Mouse (Mus musculus) liver, adult (tissue): ENCODE measurements around the gene Spib.

Experiments
- GATA4 ChIP-seq: IDR thresholded peaks from 2 replicates; pipeline ENCODE4 v1.6.1; 2014; ENCODE audit warnings: mild to moderate bottlenecking, low read length; ENCODE audit not compliant: insufficient replicate concordance

Spib gene

DNA sequence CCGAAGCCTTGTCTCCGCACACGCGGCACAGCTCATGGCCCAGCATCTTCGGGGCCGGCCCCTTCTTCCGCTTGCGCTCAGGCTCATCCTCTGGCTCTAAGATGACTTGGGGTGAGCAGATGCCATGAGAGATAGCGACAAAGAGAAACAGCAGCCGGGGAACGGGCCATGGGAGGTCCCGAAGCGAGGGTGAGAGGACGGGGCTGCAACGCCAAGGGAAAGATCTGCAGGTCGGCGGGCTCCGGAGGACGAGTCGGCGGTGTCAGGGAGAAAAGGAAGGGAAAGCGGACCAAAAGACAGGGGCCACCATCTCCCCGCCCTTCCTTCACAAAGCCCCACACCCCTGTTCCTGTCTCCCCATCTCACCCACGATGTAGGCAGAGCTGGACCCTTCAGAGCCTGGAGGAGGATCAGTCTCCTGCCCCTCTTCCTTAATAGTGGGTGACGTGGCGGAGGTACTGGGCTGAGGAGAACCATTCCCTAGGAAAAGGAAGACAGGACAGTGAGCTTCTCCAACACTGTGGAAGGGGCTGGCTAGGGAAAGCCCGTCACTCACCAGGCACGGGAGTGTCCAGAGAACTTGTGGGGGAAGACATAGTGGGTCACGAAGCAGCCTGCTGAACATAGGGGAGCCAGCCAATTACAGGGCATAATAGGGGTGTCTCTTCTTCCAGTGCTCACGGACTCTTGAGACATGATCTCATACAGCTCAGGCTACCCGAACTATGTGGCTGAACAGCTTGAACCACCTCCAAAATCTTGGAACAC lies 20.5 kb upstream of the Spib start:
- no peak for TF ChIP-seq GATA4

DNA sequence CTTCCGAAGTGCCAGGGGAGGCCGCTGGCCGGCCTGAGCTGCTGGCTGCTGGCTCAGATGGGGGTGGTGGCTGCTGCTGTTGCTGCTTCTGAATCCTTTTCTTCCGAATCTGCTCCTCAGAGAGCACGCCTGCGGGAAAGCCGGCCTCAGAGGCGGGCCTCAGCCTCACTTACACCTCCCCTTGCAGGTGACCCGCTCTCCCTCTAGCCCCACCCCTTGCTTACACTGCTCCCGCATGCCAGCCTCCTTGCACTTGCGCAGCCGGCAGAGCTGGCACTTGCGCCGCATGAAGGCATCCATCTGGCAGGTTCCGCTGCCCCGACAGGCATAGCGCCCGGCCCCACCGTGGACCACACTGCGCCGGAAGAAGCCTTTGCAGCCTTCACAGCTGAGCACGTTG lies 19.9 kb upstream of the Spib start:
- no peak for TF ChIP-seq GATA4

DNA sequence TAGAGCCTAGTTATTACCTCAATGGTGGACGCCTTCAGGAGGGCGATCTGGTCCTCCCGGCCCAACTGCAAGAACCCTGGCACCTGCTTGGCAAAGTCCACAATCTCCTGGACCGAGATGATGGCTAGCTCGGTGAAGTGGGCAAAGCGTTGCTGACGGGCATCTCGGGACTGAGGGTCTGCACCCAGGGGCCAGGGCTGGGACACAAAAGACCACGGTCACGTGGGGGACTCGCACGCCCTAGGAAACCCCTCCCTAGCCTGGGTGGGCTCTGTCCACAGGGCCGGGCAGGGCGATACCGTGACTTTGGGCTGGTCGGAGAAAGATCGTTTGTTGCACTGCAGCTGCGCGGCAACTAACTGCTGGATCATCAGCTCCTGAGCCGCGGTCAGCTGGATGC lies 19.4 kb upstream of the Spib start:
- no peak for TF ChIP-seq GATA4

DNA sequence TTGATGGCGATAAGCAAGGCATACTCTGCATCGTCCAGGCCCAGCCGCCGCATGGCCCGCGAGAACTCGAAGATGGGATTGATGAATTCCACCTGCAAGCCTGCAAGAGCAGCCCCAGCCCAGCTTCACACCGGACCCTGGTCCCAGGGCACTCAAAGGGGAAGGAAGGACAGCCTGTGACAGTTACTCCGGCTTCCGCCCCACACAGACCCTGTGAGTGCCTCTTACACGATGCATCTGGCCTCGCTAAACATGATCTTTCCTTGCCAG lies 18.5 kb upstream of the Spib start:
- no peak for TF ChIP-seq GATA4

DNA sequence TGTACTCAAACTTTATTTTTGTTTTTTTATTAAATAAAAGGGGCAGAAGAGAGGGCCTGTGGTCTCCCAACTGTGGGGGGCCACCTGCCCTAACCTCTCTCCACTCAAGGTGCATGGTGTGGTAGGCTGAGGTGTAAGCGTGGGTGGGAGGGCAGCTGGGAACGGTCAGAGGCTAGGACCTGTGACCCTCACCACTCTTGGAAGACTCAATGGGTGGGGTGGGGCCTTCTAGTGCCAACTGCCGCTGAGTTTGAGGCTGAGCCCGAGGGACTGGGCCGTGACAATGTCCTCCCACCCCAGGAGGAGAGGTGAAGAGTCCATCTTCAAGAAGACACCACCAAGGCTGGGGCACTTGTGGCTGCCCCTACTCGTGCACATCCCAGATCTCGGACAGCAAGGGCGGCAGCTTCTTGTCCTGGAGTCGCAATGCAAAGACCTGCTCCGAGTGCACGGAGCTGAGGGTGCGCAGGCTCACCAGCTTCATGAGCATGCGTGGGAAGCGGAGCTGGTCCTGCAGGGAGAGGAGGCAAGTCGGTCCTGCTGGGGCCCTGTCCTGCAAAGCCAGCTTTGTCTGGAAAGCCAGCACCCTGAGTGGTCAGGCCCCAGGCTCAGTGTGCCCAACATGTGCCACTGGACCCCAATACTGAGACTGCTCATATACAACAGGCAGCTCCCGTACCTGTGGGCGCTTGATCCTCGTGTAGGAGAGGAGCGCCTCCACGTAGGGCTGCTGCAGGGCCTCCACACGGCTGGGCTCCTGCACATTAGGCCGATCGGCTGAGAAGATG lies 17.9 kb upstream of the Spib start:
- no peak for TF ChIP-seq GATA4

DNA sequence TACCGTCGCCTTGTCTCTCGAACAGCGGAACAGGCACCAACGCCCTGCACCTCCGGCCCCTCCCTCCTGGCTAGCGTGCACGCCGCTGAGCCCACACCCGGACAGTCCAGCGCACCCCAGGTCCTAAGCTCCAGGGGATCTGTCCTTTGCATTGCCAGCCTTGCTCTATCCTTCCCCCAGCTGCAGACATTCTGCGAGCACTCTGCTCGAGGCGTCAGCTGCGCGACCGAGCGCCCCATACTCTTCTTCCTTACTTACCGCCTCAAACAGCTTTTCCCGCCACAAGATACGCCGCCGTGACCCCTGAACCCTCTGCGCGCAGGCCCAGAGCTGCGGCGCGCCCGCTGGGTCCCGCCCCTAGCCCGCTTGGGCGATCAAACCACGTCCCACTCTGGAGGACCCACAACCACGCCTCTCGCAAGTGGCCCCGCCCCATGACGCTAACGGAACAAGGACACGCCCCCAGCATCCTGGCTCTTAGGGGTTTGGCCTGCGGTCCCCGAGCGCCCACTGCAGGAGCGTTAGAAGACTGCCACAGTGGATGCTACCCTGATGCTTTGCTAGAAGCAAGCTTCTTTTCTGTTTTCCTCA lies 16.7 kb upstream of the Spib start, which contains the start of gene Pold1:
TSS of gene Pold1 (minus strand) at position 353 of the 591 bp plus-strand sequence.
- peak; percentile 83; the same call in 1 of the 2 replicates for TF ChIP-seq GATA4

DNA sequence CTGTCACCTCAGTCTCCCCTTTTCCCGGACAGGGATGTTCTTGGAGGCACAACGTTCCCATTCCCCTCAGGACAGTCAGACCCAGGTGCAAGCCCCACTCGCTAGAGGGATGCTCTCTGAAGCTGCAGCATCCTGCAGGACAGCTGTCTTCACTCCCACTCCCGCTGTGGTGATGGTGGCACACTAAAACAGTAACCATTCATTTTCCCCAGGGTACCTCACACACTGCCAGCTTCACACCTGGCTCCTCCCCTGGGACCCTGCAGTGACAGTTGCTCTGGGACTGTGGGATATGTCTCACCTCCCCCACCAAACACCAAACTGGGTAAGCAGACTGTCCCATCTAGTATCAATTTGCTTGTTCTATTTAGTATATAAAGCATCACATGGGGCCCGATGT lies 15.9 kb upstream of the Spib start:
- TF ChIP-seq GATA4: no peak

DNA sequence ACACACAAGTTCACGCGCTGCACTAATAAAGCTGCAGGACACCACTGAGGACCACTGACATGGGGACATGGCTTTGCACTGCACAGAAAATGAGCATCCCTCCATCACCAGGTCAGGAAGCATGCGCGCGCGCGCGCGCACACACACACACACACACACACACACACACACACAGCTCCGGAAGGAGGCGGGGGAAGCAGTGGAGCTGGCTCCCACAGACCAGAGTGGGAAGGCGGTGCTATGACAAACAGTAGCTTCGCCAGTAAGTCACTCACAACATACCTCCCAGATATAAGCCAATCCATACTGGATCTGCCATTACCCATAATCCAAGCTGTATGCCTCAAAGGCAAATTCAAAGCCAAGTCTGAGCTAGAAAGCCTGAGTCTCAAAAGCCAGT lies 15.2 kb upstream of the Spib start:
- TF ChIP-seq GATA4: no peak

DNA sequence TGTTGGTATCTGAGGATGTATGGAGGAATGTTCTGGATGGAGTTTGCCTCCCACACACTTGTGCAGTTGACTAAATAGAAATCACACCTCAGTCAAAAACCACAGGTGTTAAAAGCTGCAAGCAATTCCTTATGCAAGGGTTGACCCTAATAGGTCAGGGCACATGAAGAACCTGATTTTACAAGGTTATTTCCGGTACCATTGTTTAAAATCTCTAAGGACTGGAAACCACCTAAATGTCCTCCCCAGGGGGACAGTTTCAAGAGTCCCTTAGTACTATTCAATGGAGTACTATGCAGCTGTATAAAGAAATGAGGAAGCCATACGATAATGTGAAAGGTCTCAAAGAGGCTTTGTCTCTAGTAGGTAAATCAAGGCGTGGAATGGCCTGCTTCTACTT lies 14.4 kb upstream of the Spib start:
- TF ChIP-seq GATA4: no peak

DNA sequence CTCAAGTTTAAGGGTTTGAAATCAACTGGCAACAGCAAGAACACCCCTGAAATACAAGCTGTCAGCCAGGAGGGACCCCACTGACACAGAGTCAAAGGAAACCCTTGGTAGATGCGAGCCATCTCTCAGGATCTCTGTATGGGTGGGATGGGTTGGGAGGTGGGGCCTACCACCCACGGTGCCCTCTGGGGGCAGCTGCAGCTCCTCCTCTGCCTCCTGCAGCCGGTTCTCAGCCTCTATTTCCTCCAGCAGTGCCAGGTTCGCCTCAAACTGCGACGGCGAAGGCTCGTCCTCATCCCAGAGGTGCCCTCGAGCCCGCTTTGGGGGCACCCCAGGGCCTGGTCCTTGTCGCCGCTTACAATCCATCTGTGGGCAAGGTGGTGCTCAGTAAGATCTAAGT lies 11.2 kb upstream of the Spib start:
- TF ChIP-seq GATA4: no peak

DNA sequence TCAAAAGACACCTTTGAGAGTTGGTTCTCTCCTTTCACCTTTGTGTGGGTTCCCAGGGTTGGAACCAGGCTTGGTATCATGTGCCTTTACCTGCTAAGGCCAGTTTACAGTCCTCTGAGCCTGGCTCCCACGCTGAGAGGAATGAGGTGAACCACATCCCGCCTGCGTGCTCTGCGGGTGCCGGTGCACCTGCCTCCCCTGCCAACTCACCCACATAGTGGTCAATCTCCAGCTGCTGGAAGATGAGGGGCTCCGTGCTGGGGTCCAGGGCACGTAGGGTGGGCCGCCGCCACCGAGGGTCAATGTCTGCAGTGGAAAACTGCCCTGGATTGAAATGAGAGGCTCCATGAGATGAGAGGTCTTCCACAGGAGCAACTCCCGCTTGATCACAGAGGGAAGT lies 10.7 kb upstream of the Spib start:
- TF ChIP-seq GATA4: no peak

DNA sequence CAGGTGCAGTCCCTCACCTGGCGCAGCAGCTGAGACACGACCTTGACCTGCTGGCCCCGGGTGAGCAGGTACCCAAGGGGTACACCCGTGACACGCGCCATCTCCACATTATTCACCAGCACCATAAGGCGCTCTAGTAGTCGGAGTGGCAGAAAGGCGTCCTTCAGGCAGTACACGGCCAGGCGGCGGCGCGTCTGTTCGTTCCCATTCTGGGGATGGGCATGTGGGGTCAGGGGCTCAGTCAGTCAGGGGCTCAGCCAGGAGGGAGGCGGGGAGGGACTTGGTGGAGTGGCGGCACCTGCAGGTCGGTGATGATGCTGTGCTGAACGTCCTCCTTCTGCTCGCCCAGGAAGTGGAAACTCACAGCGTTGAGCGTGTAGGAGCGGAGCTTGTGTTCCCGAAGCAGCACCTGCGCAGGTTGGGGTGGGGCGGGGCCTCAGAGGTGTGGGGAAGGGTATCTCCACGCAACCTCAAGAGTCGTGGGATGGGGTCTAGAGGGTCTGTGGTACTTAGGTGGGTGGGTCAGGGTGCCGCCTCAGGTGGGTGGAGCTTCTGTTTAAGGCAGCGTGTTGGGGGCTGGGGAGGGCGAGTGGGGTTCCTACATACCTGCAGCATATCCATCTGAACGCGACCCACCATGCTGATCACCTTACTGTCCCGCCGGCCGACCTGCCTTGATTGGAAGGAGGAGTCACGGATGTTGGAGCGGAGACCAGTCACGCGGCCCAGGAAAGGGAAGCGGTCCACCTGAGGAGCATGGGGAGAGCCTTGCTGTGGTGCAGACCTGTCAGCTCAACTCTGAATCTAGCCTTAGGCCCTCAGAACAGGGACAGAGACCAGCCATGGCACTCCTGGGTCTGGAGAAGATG lies 7.1 kb upstream of the Spib start:
- TF ChIP-seq GATA4: no peak

DNA sequence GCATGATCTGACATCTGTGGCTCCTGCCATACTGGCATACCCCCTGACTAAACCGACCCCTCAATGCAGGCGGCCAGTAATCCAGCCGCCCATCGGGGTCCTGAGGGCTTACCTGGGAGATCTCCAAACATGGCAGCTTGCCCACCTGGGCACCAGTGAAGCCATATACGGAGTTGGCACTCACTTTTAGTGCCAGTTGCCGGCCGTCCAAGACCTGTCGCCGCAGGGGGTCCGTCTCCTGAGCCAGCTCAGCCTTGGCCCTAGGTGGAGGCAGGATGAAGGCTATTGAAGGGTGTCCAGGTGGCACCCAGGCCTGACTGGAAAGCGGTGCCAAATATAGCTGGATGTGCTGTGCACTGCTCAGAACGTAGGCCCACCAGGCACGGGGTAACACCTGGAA lies 5.6 kb upstream of the Spib start:
- TF ChIP-seq GATA4: no peak

DNA sequence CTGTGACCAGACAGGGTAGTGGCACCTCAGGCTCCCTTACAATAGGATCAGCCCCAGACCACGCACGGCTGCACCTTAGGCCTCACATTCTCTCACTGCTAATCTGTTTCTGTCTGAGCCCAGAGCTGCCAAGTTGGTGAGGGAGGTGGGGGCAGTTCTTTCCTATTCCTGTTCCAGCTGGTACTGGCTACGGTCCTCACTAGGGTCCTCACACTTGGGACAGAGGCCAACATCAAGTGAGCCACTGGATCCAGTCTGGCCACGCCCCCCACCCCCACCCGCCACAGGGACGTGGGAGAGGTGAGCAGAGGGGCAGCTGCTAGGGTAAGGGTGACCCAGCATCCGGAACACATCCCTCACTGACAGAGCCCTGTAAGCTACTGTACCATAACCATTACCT lies 5.1 kb upstream of the Spib start:
- TF ChIP-seq GATA4: no peak

DNA sequence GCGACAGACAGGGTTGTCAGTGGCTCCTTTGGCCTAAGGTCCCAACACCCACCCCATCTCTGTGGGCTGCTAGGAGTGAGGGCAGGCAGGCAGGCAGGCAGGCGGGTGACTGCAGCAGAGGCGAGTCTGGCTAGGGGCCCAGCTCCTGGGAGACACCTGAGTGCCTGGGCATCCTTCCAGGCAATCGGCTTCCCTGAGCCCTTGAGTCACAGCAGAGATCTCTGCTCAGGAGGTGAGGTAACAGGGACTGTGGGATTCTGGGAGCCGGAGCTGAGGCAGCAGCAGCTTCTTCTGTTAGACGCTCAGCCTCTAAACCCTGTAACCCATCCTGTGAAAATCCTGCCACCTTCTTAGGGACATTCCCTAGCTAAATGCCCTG lies 4.7 kb upstream of the Spib start:
- no peak for TF ChIP-seq GATA4
